ENCODE assay signal across 26 mouse cellular contexts in genomic region chrX:142729040-142729439, GRCm38 (mm10).
"Had no signal": no experiment of that assay in that cellular context is flagged by ENCODE, and none has a peak within 500 bp of the region (broad histone marks: within the 10 kb centered on the region; RNA-seq: fewer than 3 reads in every experiment).

No protein-coding gene starts in this region.

- ATAC-seq: liver, embryonic 12.5 days; midbrain, embryonic 13.5 days; midbrain, embryonic 16.5 days had no signal

- DNase-seq: kidney, adult 11 months; kidney, adult 8-10 months; kidney, postnatal 10 days; kidney, postnatal 36 days; liver; lung, adult 18-20 months; lung, postnatal 10 days; lung, postnatal 4 days; retina, postnatal 1 day; right cerebral cortex, postnatal 25 days; spleen, adult 18-20 months; thymus, adult 2 months; thymus, postnatal 25 days had no signal

- H3K4me3 ChIP-seq: kidney, embryonic 15.5 days; limb, embryonic 10.5 days; limb, embryonic 13.5 days; liver, embryonic 12.5 days; liver, embryonic 15.5 days; lung, embryonic 15.5 days; megakaryocyte, embryonic 14.5 days; midbrain, embryonic 10.5 days; midbrain, embryonic 13.5 days; myocyte; neural tube, embryonic 13.5 days; stomach, embryonic 15.5 days had no signal

- H3K27ac ChIP-seq: kidney, embryonic 15.5 days; limb, embryonic 10.5 days; limb, embryonic 13.5 days; liver, embryonic 12.5 days; liver, embryonic 15.5 days; lung, embryonic 15.5 days; midbrain, embryonic 10.5 days; midbrain, embryonic 13.5 days; neural tube, embryonic 13.5 days; stomach, embryonic 15.5 days had no signal
